Mouse (Mus musculus): ENCODE data around the gene Lgals2.

DNA sequence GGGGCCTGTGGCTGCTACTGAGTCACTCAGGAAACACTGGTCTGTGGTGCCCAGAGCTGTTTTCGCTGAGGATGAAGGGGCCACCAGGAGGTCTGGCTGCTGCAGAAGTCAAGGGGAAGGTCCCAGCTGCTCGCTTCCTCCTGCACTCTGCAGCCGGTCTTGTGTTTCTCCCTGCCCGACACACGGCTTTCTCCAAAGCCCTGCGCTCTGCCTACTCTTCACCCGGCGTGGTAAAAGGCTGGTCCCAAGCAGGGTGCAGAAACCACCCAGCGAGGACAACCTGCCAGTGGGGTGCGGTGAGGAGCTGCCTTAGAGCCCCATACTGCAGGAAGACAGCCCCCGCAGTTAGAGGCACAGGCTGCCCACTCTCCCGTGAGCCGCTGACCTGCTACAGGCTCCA lies 39.4 kb upstream of the Lgals2 start:
- TF ChIP-seq USF1 (IDR thresholded peaks at IDR 0.05; ENCODE audit: low read depth, low read length) (no peak), POLR2AphosphoS2 (IDR thresholded peaks at IDR 0.05; ENCODE audit: low read length) (no peak), POLR2A (IDR thresholded peaks at IDR 0.05; ENCODE audit: control insufficient read depth in 1 of 2, insufficient read depth in 1 of 2, low read depth in 1 of 2, low read length in 2 of 2, poor library complexity in 1 of 2) (no peak), RAD21 (IDR thresholded peaks at IDR 0.05; ENCODE audit: low read depth, low read length) (no peak)
